Mouse (Mus musculus): ENCODE measurements around the gene Snrpa1. TPM values are rescaled to one million over a fixed set of nuclear protein-coding genes. Genes with fewer than 3 reads are reported as not detected.
A peak's percentile ranks its signal among the peaks of the same experiment; 100 is the strongest.

The Snrpa1 gene
- total and polyA plus RNA-seq, 3 experiments, result 188 to 318 (median 260) TPM

DNA sequence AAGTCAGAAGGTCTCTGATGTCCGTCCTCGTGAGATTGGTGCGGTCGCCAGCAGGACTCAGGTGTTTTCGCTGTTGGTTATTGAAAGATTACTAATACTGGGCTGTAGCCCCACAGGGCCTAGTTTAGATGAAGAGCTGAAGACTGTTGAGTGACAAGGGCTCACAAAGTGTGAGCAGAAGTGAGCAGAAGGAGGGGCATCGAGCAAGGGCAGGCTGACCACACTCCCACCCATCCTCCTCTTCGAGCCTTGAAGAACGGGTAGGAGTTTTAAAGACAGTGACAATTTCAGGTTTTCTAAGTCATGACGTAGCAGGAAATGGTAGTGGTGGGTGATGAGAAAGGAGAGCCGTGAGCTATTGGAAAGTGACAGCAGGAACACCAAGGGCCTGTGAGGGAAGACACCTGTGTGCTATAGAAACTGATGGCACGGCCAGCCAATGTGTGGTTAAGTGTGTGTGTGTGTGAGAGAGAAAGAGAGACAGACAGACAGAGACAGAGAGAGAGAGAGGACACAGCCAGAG lies 57.1 kb downstream of the Snrpa1 start:
- Histone ChIP-seq H3K4me1 (ENCODE audit: control insufficient read depth in 1 of 2, insufficient read depth in 2 of 2, low read length in 2 of 2) (peaks cover 25 to 55% of the 10 kb centered on the region in 2 experiments), H3K36me3 (ENCODE audit: control insufficient read depth in 1 of 2, insufficient read depth in 2 of 2, low read length in 2 of 2) (peaks cover 0 to 59% of the 10 kb centered on the region in 2 experiments; a peak in 2 of 4 replicates), H3K9ac (ENCODE audit: control insufficient read depth, low read depth, low read length, poor library complexity, severe bottlenecking) (no peak overlapping the region; the same call in 1 of the 2 replicates), H3K9me3 (replicated peaks; ENCODE audit: insufficient read depth, low read length) (no peaks in the 10 kb centered on the region), H3K27me3 (ENCODE audit: control insufficient read depth in 1 of 2, insufficient read depth in 2 of 2, low read length in 2 of 2) (no peaks in the 10 kb centered on the region), H3K4me3 (ENCODE audit: control insufficient read depth in 1 of 2, insufficient read depth in 1 of 2, low read depth in 2 of 2, low read length in 2 of 2) (no peak overlapping the region), H3K27ac (ENCODE audit: control insufficient read depth, low read depth, low read length) (no peak overlapping the region), H3K79me2 (ENCODE audit: control insufficient read depth, insufficient read depth, low read length, poor library complexity) (peaks cover 23% of the 10 kb centered on the region)
- TF ChIP-seq MXI1 (IDR thresholded peaks at IDR 0.05; ENCODE audit: low read depth, low read length) (no peak), ZMIZ1 (IDR thresholded peaks at IDR 0.05; ENCODE audit: low read depth, low read length) (no peak), CHD2 (IDR thresholded peaks at IDR 0.05; ENCODE audit: low read length) (no peak), ZNF384 (IDR thresholded peaks at IDR 0.05; ENCODE audit: low read depth, low read length) (no peak), POLR2A (IDR thresholded peaks at IDR 0.05; ENCODE audit: control insufficient read depth in 1 of 2, insufficient read depth in 1 of 2, low read depth in 1 of 2, low read length in 2 of 2, poor library complexity in 1 of 2) (no peak), NELFE (IDR thresholded peaks at IDR 0.05; ENCODE audit: low read depth, low read length) (no peak), CTCF (IDR thresholded peaks at IDR 0.05 in 2 of 3, conservative IDR thresholded peaks at IDR 0.05 in 1 of 3; ENCODE audit: control insufficient read depth in 1 of 3, insufficient read depth in 1 of 3, low read depth in 2 of 3, low read length in 3 of 3, poor library complexity in 1 of 3, severe bottlenecking in 1 of 3) (no peak), MEF2A (IDR thresholded peaks at IDR 0.05; ENCODE audit: extremely low read depth, insufficient replicate concordance, low read depth, low read length, poor library complexity, severe bottlenecking) (no peak), TBP (IDR thresholded peaks at IDR 0.05; ENCODE audit: low read depth, low read length) (no peak), MAFK (IDR thresholded peaks at IDR 0.05; ENCODE audit: borderline replicate concordance, low read depth, low read length) (no peak), UBTF (IDR thresholded peaks at IDR 0.05; ENCODE audit: borderline replicate concordance, insufficient read depth, low read depth, low read length) (no peak), USF1 (IDR thresholded peaks at IDR 0.05; ENCODE audit: low read depth, low read length) (no peak), GATA1 (IDR thresholded peaks at IDR 0.05; ENCODE audit: low read depth, low read length) (no peak), E2F4 (IDR thresholded peaks at IDR 0.05; ENCODE audit: borderline replicate concordance, low read depth, low read length) (no peak)
- DNase-seq (ENCODE audit: low read depth, low spot score), result no peak

DNA sequence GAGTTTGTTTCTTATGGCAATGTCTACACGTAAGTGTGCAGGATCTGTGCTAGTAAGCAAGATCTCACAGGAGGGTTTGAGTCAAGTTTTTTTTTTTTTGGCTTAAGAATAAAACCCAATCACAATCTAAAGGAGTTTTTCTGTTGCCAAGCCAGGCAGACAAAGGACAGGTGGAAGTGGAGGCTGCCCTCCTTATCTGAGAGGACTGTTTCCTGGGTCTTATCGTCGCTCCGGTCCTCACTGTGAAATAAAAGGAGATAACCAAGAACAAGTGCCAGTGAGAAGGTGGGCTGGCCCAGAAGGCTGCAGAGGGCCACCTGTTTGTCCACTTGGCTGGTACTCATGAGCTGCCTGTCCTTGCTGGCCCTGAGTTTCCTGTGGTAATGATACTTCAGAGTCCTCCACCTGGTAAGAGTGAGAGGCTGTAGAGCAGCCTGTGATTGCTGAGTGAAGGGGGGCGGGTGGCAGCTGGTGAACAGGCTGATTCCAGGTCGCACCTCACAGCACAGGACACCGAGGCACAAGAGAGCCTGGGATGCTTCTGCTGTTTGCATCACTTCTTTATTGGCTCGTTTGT lies 58.2 kb downstream of the Snrpa1 start:
- peaks cover 25 to 54% of the 10 kb centered on the region in 2 experiments for H3K4me1 ChIP-seq (ENCODE audit: control insufficient read depth in 1 of 2, insufficient read depth in 2 of 2, low read length in 2 of 2)
- no peaks in the 10 kb centered on the region for H3K27me3 ChIP-seq (ENCODE audit: control insufficient read depth in 1 of 2, insufficient read depth in 2 of 2, low read length in 2 of 2)
- 0 out of 2 replicates have a peak overlapping the region, but pooled peaks have one; percentile 15 for H3K27ac ChIP-seq (ENCODE audit: control insufficient read depth, low read depth, low read length)
- TF ChIP-seq RAD21 (IDR thresholded peaks at IDR 0.05; ENCODE audit: low read depth, low read length) (no peak), EP300 (IDR thresholded peaks at IDR 0.05; ENCODE audit: low read depth in 1 of 2, low read length in 2 of 2) (peak; percentile 81 to 83), NELFE (IDR thresholded peaks at IDR 0.05; ENCODE audit: low read depth, low read length) (no peak), MEF2A (IDR thresholded peaks at IDR 0.05; ENCODE audit: extremely low read depth, insufficient replicate concordance, low read depth, low read length, poor library complexity, severe bottlenecking) (no peak), MXI1 (IDR thresholded peaks at IDR 0.05; ENCODE audit: low read depth, low read length) (no peak), CTCF (IDR thresholded peaks at IDR 0.05 in 2 of 3, conservative IDR thresholded peaks at IDR 0.05 in 1 of 3; ENCODE audit: control insufficient read depth in 1 of 3, insufficient read depth in 1 of 3, low read depth in 2 of 3, low read length in 3 of 3, poor library complexity in 1 of 3, severe bottlenecking in 1 of 3) (no peak), ZNF384 (IDR thresholded peaks at IDR 0.05; ENCODE audit: low read depth, low read length) (peak; percentile 85), BHLHE40 (IDR thresholded peaks at IDR 0.05; ENCODE audit: borderline replicate concordance, low read depth, low read length) (0 out of 2 replicates have a peak, but pooled peaks have one; percentile 5), ETS1 (IDR thresholded peaks at IDR 0.05; ENCODE audit: low read depth, low read length) (peak; percentile 76), POLR2AphosphoS2 (IDR thresholded peaks at IDR 0.05; ENCODE audit: low read length) (no peak), CHD2 (IDR thresholded peaks at IDR 0.05; ENCODE audit: low read length) (no peak), USF1 (IDR thresholded peaks at IDR 0.05; ENCODE audit: low read depth, low read length) (no peak), SIN3A (IDR thresholded peaks at IDR 0.05; ENCODE audit: low read length) (peak; percentile 42; the same call in 1 of the 2 replicates), GATA1 (IDR thresholded peaks at IDR 0.05; ENCODE audit: low read depth, low read length) (peak; percentile 84), RCOR1 (IDR thresholded peaks at IDR 0.05; ENCODE audit: low read depth, low read length) (peak; percentile 64), TCF12 (IDR thresholded peaks at IDR 0.05; ENCODE audit: low read depth, low read length) (peak; percentile 89)
- peaks cover 20% of the 10 kb centered on the region for H3K79me2 ChIP-seq (ENCODE audit: control insufficient read depth, insufficient read depth, low read length, poor library complexity)
- no peak for DNase-seq (ENCODE audit: low read depth, low spot score)
- H3K9me3 ChIP-seq (replicated peaks; ENCODE audit: insufficient read depth, low read length), result no peaks in the 10 kb centered on the region
- peaks cover 0 to 56% of the 10 kb centered on the region in 2 experiments; a peak in 2 of 4 replicates for H3K36me3 ChIP-seq (ENCODE audit: control insufficient read depth in 1 of 2, insufficient read depth in 2 of 2, low read length in 2 of 2)
- no peak overlapping the region for H3K9ac ChIP-seq (ENCODE audit: control insufficient read depth, low read depth, low read length, poor library complexity, severe bottlenecking)
- H3K4me3 ChIP-seq (ENCODE audit: control insufficient read depth in 1 of 2, insufficient read depth in 1 of 2, low read depth in 2 of 2, low read length in 2 of 2), result no peak overlapping the region
